Mouse (Mus musculus): ENCODE measurements around the gene Itgb4. TPM values are rescaled to one million over a fixed set of nuclear protein-coding genes. Genes with fewer than 3 reads are reported as not detected.

Gene Itgb4
- total and polyA plus RNA-seq, 3 experiments, result 0.69 to 0.85 TPM; not detected in 1

GRCm38 (mm10) chr11:116028177-116028865 lies 53.8 kb downstream of the Itgb4 start:
- Histone ChIP-seq H3K36me3 (ENCODE audit: control insufficient read depth in 1 of 2, insufficient read depth in 2 of 2, low read length in 2 of 2) (peaks cover 0 to 31% of the 10 kb centered on the region in 2 experiments; a peak in 2 of 4 replicates), H3K27me3 (ENCODE audit: control insufficient read depth in 1 of 2, insufficient read depth in 2 of 2, low read length in 2 of 2) (no peaks in the 10 kb centered on the region), H3K9ac (ENCODE audit: control insufficient read depth, low read depth, low read length, poor library complexity, severe bottlenecking) (no peak overlapping the region), H3K4me3 (ENCODE audit: control insufficient read depth in 1 of 2, insufficient read depth in 1 of 2, low read depth in 2 of 2, low read length in 2 of 2) (no peak overlapping the region), H3K27ac (ENCODE audit: control insufficient read depth, low read depth, low read length) (no peak overlapping the region), H3K79me2 (ENCODE audit: control insufficient read depth, insufficient read depth, low read length, poor library complexity) (peaks cover 40% of the 10 kb centered on the region), H3K9me3 (replicated peaks; ENCODE audit: insufficient read depth, low read length) (no peaks in the 10 kb centered on the region), H3K4me1 (ENCODE audit: control insufficient read depth in 1 of 2, insufficient read depth in 2 of 2, low read length in 2 of 2) (peaks cover 11 to 30% of the 10 kb centered on the region in 2 experiments; a peak in 3 of 4 replicates)
- no peak for TF ChIP-seq TCF12 (IDR thresholded peaks at IDR 0.05; ENCODE audit: low read depth, low read length)
- 0 out of 2 replicates have a peak, but pooled peaks have one; percentile 4 for TF ChIP-seq TBP (IDR thresholded peaks at IDR 0.05; ENCODE audit: low read depth, low read length)
- no peak for TF ChIP-seq CTCF (IDR thresholded peaks at IDR 0.05 in 2 of 3, conservative IDR thresholded peaks at IDR 0.05 in 1 of 3; ENCODE audit: control insufficient read depth in 1 of 3, insufficient read depth in 1 of 3, low read depth in 2 of 3, low read length in 3 of 3, poor library complexity in 1 of 3, severe bottlenecking in 1 of 3)
- no peak for DNase-seq (ENCODE audit: low read depth, low spot score)

GRCm38 (mm10) chr11:116029086-116029865 lies 54.8 kb downstream of the Itgb4 start:
- Histone ChIP-seq H3K9ac (ENCODE audit: control insufficient read depth, low read depth, low read length, poor library complexity, severe bottlenecking) (peak overlapping the region; percentile 76), H3K4me3 (ENCODE audit: control insufficient read depth in 1 of 2, insufficient read depth in 1 of 2, low read depth in 2 of 2, low read length in 2 of 2) (peak overlapping the region; percentile 74 to 87), H3K9me3 (replicated peaks; ENCODE audit: insufficient read depth, low read length) (no peaks in the 10 kb centered on the region), H3K36me3 (ENCODE audit: control insufficient read depth in 1 of 2, insufficient read depth in 2 of 2, low read length in 2 of 2) (peaks cover 0 to 31% of the 10 kb centered on the region in 2 experiments; a peak in 2 of 4 replicates), H3K27me3 (ENCODE audit: control insufficient read depth in 1 of 2, insufficient read depth in 2 of 2, low read length in 2 of 2) (no peaks in the 10 kb centered on the region), H3K4me1 (ENCODE audit: control insufficient read depth in 1 of 2, insufficient read depth in 2 of 2, low read length in 2 of 2) (peaks cover 11 to 30% of the 10 kb centered on the region in 2 experiments; a peak in 3 of 4 replicates), H3K27ac (ENCODE audit: control insufficient read depth, low read depth, low read length) (peak overlapping the region; percentile 61), H3K79me2 (ENCODE audit: control insufficient read depth, insufficient read depth, low read length, poor library complexity) (peaks cover 33% of the 10 kb centered on the region)
- peak; percentile 77 for DNase-seq (ENCODE audit: low read depth, low spot score)
- TF ChIP-seq RCOR1 (IDR thresholded peaks at IDR 0.05; ENCODE audit: low read depth, low read length) (no peak), USF1 (IDR thresholded peaks at IDR 0.05; ENCODE audit: low read depth, low read length) (no peak), HCFC1 (IDR thresholded peaks at IDR 0.05; ENCODE audit: low read depth, low read length) (no peak), POLR2AphosphoS2 (IDR thresholded peaks at IDR 0.05; ENCODE audit: low read length) (no peak), ELF1 (IDR thresholded peaks at IDR 0.05; ENCODE audit: low read depth, low read length) (no peak), JUND (IDR thresholded peaks at IDR 0.05; ENCODE audit: low read depth, low read length) (0 out of 2 replicates have a peak, but pooled peaks have one; percentile 33), ZNF384 (IDR thresholded peaks at IDR 0.05; ENCODE audit: low read depth, low read length) (peak; percentile 86)

All from MEL (cell line).